Mouse (Mus musculus): ENCODE data around the gene Sbf1.
A peak's percentile ranks its signal among the peaks of the same experiment; 100 is the strongest.

Sbf1 gene

GRCm38 (mm10) chr15:89284094-89284493 lies 31.0 kb downstream of the Sbf1 start:
- DNase-seq (ENCODE audit: extremely low spot score), result no peak

- no peak for DNase-seq (ENCODE audit: extremely low spot score)
These were observed 32.6 kb downstream of the Sbf1 start for GRCm38 (mm10) chr15:89282546-89282945.

GRCm38 (mm10) chr15:89277366-89277765 lies 37.7 kb downstream of the Sbf1 start:
- DNase-seq (ENCODE audit: extremely low spot score), result no peak

- no peak for DNase-seq (ENCODE audit: extremely low spot score)
These were observed 39.6 kb downstream of the Sbf1 start for GRCm38 (mm10) chr15:89275497-89275896.

GRCm38 (mm10) chr15:89264485-89264884 lies 50.6 kb downstream of the Sbf1 start:
- DNase-seq (ENCODE audit: extremely low spot score), result no peak

- no peak for DNase-seq (ENCODE audit: extremely low spot score)
These were observed 56.1 kb downstream of the Sbf1 start for GRCm38 (mm10) chr15:89258997-89259396.

GRCm38 (mm10) chr15:89255330-89255729 lies 59.8 kb downstream of the Sbf1 start:
- DNase-seq (ENCODE audit: extremely low spot score), result peak; percentile 33

- DNase-seq (ENCODE audit: extremely low spot score), result no peak
These were observed 66.0 kb downstream of the Sbf1 start for GRCm38 (mm10) chr15:89249063-89249462.

GRCm38 (mm10) chr15:89241025-89241424 lies 74.1 kb downstream of the Sbf1 start:
- DNase-seq (ENCODE audit: extremely low spot score), result no peak

- no peak for DNase-seq (ENCODE audit: extremely low spot score)
These were observed 75.2 kb downstream of the Sbf1 start for GRCm38 (mm10) chr15:89239751-89240392.

All from embryo, embryonic 9.5 days (tissue).